Mouse (Mus musculus) neutrophil, adult 65 days (primary cell): ENCODE results near the gene C730034F03Rik. TPM values are rescaled to one million over a fixed set of nuclear protein-coding genes. Genes with fewer than 3 reads are reported as not detected.

Experiments
- total RNA-seq: library from RNA; stranded (reverse); gene quantifications from 2 replicates; pipeline ENCODE4 v1.2.4, GENCODE M21; 2023

Gene C730034F03Rik
- 3.8 and 5.0 TPM in 2 replicates for total RNA-seq

GRCm38 (mm10) chr15:89429352-89430221 lies at the start of gene C730034F03Rik, which contains the start of the genes Gm44502 and Chkb:
TSS of gene C730034F03Rik (plus strand) at chr15:89429589.
TSS of gene Gm44502 (minus strand) at chr15:89429696.
TSS of gene Chkb (minus strand) at chr15:89429908.

DNA sequence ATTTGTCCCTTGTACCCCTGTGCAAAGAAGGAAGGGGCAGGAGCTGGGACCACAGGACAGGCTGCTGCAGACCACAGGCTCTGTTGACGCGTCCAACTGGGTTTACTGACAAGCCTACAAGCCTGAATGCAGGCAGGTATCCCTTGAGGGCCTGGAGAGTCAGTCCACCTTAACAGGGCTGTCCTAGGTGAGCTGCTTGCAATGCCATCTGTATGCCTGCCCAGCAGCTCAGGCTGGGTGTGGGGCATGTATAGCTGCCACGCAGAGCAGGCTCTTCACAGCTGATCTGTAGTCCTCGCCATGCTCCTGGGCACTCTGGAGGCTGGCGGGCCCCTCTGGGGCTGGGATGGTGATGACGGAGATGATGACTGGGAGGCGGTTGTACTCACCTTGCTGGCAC lies 44.8 kb upstream of the C730034F03Rik start, which contains the start of gene Klhdc7b:
TSS of gene Klhdc7b (plus strand) at position 301 of the 400 bp plus-strand sequence.

DNA sequence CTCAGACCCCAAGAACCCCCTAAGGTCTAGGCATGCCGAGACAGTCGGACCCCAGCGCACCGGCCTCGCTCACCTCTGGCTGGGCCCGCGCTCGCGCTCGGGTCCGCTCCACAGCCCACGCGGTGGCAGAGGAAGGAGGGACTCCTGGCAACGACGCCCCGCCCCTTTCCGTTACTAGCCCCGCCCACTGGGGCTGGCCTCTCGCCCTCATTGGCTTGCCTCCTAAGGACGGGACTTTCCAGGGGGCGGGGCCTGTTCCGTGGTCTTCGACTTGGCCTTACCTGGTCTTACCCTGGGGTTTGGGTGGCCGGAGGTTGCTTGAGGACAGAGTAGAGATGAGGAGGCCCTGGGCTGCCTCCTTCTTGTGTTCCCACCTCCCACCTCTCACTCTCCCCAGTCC lies 19.3 kb upstream of the C730034F03Rik start, which contains the start of gene Syce3:
TSS of gene Syce3 (minus strand) at position 386 of the 400 bp plus-strand sequence.

DNA sequence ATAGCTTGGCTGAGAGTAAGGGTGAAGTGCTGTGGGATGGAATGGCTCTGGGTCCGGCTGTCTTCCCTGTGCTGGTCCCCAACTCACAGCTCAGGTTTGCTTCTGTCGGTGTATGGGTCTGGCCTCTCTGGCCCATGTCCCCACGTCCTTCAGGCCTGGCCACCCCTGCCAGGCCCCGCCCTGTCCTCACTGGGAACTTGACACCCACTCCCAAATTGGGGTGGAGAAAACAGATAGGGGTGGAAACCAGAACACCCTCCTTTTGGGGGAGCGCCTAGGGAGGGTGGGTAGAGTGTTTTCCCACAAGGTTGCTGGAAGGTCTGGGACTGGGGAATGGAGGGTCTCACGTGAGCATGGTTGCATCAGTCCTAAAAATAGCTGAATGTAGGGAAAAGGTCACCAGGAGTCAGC lies 3.7 kb upstream of the C730034F03Rik start, which contains the start of gene Cpt1b:
TSS of gene Cpt1b (minus strand) at position 153 of the 411 bp plus-strand sequence.

DNA sequence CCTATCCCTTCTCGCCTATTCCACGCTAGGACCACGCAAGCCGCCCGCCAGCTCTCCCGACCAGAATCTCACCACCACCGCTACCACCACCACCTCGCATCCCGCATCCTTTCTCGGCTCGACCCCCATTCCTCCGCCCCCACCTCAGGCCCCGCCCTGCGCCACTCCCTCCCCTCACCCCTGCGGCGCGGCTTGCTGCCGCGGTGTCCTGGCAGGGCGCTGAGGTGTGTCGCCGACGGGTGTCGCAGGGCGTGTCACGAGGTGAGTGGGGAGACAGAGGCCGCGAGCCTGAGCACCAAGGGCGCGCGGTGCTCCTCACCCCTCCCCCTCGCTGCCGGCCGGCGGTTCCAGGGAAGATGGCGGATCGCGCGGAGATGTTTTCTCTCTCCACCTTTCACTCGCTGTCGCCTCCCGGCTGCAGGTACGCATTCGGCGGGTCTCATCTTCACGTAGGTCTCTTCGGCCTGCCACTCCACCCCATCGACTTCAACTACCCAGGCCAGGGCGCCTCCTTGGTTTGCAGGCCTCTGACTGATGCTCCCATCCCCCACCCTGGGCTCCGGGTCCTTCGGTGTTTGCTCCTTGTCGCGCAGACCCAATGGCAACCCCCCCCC lies 24.6 kb downstream of the C730034F03Rik start, which contains the start of gene Mapk8ip2:
TSS of gene Mapk8ip2 (plus strand) at position 49 of the 614 bp plus-strand sequence.

GRCm38 (mm10) chr15:89477091-89477491 lies 47.7 kb downstream of the C730034F03Rik start, which contains the start of gene Arsa:
TSS of gene Arsa (minus strand) at chr15:89477425.

Other genes starting within 250 kb of the C730034F03Rik start
- gene Plxnb2, start 248.8 kb upstream of the C730034F03Rik start, total RNA-seq: 47.8 and 51.8 TPM in 2 replicates
- 1.6 and 2.4 TPM in 2 replicates for gene Dennd6b, start 233.1 kb upstream of the C730034F03Rik start, total RNA-seq
- gene Ppp6r2, start 218.0 kb upstream of the C730034F03Rik start, total RNA-seq: 23.7 and 23.8 TPM in 2 replicates
- 106 and 168 TPM in 2 replicates for gene Sbf1, start 114.3 kb upstream of the C730034F03Rik start, total RNA-seq
- gene Adm2, start 106.9 kb upstream of the C730034F03Rik start, total RNA-seq: not detected in 2 replicates
- not detected in 2 replicates for gene Miox, start 95.2 kb upstream of the C730034F03Rik start, total RNA-seq
- 25.7 and 31.6 TPM in 2 replicates for gene Lmf2, start 73.9 kb upstream of the C730034F03Rik start, total RNA-seq
- 72.6 and 116 TPM in 2 replicates for gene Ncaph2, start 73.9 kb upstream of the C730034F03Rik start, total RNA-seq
- gene Sco2, start 55.7 kb upstream of the C730034F03Rik start, total RNA-seq: 5.7 TPM in 2 replicates
- 0.25 TPM in 1 of 2 replicates, not detected in the other for gene Tymp, start 52.5 kb upstream of the C730034F03Rik start, total RNA-seq
- gene Odf3b, start 50.3 kb upstream of the C730034F03Rik start, total RNA-seq: not detected in 2 replicates
- not detected in 2 replicates for gene Klhdc7b, start 44.7 kb upstream of the C730034F03Rik start, total RNA-seq
- not detected in 2 replicates for gene Syce3, start 19.1 kb upstream of the C730034F03Rik start, total RNA-seq
- 2.4 and 4.4 TPM in 2 replicates for gene Cpt1b, start 3.7 kb upstream of the C730034F03Rik start, total RNA-seq
- 0.51 and 1.1 TPM in 2 replicates for gene Gm44502, start 107 bp downstream of the C730034F03Rik start, total RNA-seq
- gene Chkb, start 319 bp downstream of the C730034F03Rik start, total RNA-seq: 154 and 204 TPM in 2 replicates
- gene Mapk8ip2, start 24.3 kb downstream of the C730034F03Rik start, total RNA-seq: not detected in 2 replicates
- gene Arsa, start 47.8 kb downstream of the C730034F03Rik start, total RNA-seq: 10.9 and 11.9 TPM in 2 replicates
- gene Shank3, start 70.0 kb downstream of the C730034F03Rik start, total RNA-seq: 0.23 and 0.69 TPM in 2 replicates
- gene Acr, start 138.7 kb downstream of the C730034F03Rik start, total RNA-seq: not detected in 2 replicates
- gene Rabl2, start 162.3 kb downstream of the C730034F03Rik start, total RNA-seq: 1.2 and 1.3 TPM in 2 replicates